Mouse (Mus musculus) forelimb bud, embryonic 11.5 days (tissue): ENCODE measurements around the gene Mgst3.

Experiments
- DNase-seq: peaks from one replicate; pipeline ENCODE4 v3.0.0-alpha.2; 2012; ENCODE audit warnings: low read depth, low spot score

Gene Mgst3

DNA sequence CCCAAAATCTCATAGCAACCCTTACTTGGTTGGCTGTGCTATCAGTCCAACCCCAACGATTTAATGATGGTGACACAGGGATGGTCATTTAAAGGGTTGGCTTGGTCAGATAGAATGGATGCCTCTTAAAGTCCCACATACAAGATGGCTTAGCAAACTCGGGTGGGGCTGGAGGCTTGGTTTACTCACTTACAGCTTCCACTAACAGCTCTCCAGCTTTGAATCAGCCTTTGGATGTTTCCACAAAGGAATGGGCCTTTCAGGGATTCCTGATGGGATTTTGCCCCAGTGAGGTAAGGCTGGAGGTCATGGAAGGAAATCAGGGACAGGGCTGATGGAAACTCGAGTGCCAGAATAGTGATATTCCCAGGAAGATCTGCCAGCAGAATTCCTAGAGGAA, 5.8 kb downstream of the Mgst3 start:
- DNase-seq = no peak

DNA sequence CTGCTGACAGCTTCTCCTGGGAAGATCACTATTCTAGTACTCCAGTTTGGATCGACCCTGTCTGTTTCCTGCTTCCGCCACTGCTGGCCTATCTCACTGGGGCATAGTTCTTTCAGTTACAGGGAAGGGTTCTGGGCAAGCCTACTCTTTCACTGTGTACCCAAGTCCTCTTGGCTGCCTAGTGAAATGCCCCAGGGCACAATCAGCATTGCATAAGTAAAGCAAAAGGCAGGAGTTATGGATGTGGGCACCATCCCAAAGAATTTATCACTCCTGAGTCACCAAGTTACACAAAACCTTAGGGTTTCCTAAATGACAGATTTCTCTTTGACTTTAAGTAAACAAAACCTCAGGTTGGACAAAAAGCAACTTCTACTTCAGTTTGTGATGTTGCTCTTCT, 6.3 kb downstream of the Mgst3 start:
- DNase-seq = no peak

DNA sequence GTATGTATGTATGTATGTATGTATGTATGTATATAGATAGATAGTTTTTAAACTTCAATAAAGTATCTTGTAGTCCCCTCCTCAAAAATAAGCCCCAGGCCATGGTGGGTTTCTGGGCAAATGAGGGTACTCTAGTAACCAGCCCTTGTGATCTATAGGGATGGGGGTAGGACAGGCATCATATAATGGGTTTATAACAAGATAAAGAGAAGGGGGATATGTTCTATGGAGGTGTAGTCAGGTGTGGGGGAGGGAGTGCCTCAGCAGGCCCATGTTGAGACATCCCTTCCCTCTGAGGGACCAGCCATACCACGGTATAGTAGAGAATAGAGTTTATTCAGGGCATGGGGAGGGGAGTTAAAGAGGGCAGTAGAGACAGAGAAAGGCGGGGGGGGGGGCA, 7.2 kb downstream of the Mgst3 start:
- no peak for DNase-seq

DNA sequence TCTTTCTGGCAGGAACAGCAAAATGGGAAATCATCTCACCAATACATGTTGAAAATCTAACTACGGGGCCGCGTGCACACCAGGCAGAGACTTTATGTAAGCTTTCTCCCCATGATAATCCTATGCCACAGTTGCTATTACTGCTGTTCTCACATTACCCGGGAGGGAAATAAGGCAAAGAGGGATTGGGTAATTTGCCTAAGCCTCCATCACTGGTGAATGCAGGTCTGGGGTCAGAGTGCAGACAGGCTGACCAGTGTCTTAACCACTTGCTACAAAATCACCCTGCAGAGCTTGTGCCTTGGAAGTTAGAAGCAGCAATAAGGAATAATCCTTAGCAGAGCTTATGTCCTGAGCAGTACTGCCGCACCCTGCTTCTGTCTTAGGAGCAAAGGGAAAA, 8.0 kb downstream of the Mgst3 start:
- DNase-seq = no peak

DNA sequence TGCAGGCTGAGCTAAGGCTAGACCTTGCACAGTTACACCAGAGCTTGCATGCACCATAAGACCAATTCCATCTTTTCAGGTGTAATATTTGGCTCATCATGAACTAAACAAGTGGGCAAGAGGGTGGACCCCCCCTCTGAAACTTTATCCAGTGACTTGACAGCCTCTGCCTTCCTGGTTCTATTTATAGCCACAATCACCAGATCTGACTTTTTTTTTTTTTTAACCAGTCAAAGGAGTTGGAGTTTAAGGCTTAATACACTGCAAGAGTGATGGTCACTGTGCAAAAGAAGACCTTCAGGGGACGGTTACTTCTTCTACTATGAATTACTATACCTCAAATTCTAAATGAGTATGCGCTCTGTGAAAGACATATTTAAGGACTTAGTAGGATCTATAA, 8.4 kb downstream of the Mgst3 start:
- no peak for DNase-seq

DNA sequence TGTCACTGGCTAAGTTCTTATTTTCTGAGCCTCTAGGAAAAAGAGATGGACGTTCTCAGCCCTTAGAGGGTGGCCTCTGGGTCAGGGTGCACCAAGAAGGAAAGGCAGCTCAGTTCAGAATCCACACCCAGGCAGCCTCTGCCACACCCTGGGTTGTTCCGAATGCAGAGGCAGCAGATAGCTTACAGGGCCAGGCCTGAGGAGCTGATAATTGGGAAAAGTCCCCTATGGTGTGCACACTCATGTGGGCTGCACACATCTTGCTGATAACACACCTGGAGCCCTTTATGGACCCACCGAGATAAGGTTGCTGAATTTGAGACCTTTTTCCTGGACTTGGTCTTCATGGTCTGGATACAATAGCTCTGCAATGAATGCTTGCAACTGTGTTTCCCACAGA, 9.5 kb downstream of the Mgst3 start:
- no peak for DNase-seq

DNA sequence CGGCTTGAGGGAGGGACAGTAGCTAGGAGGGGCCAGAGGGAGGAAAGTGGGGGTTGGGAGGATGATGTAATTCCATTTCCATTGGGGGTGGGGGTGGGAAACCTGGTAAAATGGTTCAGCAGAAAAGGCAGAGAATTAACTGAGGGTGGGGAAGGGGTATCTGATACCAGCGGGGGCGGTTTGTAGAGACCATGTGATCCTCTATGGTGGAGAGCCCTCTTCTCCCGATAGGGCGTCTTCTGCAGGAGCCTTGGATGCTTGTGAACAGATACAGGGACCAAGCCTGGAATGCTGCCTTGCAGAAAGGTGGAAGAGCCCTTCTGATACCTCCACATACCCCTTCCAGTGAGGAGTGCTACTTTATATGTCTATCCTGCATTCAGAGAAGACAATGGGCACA, 10.5 kb downstream of the Mgst3 start:
- DNase-seq = no peak

DNA sequence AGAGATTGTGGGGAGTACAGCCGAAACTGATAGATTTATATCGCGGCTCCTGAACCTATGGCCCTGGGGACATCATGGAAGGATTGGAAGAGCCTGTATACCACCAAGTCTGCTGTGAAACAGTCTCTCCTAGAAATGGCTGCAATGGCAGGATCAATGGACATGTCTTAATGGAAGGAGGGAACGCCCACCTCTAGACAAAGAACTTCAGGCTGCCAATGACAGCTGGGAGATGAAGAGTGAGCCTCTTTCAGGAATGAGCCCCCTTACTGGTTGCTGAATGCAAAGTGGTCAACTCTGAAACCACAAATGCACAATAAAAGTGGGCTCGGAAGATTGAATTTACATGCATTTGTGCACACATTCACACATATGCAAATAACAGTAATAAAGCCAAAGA, 10.9 kb downstream of the Mgst3 start:
- no peak for DNase-seq

DNA sequence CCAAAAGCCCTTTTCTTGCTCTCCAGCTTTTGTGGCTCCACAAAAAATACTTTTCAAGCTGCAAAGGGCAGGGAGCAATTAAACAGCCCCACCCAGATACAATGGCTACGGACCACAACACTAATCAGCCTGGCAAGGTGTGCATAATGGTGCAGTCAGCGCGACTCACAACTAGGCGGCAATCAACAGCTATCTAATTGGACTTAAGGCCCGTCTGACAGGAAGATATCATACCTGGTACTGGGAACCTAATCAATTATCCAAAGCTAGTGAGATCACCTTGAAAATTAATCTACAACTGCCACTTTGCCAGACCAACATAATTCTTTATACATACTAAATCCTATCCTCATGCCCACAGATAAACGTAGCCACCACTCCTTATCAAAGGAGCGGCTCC, 11.3 kb downstream of the Mgst3 start:
- no peak for DNase-seq

DNA sequence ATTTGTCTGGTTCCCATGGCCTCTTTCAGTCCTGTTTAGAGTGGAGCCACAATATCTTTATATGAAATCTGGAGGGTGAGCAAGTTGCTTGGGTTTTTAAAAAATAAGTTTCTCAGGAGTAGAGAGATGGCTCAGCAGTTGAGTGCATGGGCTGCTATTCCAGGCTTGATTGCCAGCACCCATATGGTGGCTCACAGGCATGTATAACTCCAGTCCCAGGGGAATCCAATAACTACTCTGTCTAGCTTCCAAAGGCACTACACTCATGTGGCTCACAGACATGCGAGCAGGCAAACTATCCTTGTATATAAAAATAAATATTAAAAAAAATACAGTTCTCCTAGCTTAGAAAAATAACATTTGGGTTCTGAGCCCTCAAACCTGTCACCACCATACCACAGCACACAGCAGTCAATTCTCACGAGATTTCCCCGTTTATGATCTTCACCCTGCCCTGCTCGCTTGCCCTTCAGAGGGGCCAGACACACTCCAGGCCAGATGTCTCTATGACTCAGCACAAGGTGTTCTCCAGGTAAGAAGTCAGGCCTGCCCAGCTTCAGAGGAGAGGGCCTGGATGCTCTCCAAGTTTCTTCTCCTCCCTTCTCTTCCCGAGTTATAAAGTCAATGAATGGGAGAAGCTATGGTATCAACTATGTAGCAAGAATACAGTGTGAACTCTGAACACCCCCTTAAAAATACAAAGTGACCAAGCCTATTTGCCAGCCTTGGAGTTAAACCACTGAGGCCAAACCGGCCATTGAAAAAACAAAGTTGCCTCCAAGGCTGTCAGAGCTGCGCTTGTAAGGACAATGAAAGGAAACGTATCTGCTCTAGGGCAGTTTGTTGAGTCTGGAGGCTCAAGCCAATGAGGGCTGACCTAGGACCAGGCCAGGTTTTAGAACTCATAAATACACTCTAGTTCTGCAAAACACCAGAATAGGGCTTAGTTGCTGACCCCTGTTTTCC, 12.3 kb downstream of the Mgst3 start:
- no peak for DNase-seq

DNA sequence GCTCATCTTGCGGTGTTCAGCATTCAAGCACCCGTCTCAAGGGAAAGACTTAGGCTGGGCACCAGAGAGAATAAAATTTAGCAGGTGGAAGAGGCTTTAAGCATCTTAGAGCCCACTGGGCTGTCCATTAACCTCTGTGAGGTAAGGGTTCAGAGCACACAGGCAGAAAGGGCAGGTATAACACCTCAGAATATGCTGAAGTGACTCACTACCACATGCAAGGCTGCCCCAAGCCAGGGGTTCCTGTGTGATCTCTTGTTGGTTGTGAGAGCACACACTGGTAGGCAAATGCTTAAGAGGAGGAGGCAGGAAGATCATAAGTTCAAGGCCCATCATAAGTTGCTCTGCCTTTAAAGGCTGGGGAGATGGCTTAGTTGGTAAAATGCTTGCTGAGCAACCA, 13.4 kb downstream of the Mgst3 start:
- DNase-seq = no peak

DNA sequence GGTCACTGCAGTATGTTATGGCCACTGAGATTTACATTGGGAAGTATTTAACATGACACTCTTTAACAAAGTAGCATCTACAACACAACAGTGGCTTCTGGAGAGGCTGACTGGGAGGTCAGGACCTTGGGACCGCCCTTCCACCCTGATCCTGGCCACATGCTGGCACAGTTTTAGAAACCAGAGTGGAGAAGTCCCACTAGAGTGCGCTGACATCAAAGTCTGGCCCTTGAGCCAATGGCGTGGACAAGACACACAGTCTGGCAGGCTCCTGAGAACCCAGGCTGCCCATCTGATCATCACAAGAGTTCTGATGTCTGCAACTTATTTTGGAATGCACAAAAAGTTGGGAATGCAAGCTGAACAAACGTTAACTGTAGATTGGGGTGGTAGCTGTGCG, 13.9 kb downstream of the Mgst3 start:
- no peak for DNase-seq

DNA sequence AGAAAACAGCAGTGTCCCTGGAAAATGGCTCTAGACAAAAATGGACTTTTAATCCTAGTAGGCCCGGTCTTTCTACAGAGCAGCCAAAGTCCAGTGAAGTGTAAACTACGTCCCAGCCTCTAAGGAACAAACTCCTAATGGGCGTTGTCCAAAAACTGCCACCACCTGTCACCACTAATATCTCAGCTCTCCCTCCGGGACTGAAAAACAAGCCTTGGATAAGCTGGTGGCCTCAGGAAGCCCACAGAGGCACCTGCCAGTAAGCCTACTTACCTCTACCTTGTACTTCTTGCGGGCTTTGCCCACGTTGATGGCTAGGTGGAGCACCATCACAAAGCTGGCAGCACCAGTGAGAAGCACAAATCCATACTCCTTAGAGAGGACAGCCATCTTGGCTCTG, 15.6 kb downstream of the Mgst3 start:
- DNase-seq = no peak

DNA sequence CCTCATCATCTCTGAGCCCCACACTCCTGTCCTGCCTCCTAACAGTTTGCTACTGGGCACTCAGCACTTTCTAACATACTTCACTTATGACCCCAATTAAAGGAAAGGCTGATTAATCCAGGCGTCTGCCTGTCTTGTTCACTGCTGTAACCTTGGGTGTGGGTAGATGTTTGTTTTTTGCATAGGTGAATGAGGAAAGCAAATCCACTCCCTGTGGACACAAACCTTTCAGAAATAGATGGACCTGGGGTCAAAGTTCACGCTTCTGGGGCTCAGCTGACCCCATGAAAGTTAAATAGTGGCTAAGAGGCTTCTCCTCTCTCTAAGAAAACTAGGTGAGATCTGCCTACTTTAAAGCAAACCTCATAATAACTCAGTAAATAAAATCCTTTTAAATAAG, 18.7 kb downstream of the Mgst3 start:
- no peak for DNase-seq

DNA sequence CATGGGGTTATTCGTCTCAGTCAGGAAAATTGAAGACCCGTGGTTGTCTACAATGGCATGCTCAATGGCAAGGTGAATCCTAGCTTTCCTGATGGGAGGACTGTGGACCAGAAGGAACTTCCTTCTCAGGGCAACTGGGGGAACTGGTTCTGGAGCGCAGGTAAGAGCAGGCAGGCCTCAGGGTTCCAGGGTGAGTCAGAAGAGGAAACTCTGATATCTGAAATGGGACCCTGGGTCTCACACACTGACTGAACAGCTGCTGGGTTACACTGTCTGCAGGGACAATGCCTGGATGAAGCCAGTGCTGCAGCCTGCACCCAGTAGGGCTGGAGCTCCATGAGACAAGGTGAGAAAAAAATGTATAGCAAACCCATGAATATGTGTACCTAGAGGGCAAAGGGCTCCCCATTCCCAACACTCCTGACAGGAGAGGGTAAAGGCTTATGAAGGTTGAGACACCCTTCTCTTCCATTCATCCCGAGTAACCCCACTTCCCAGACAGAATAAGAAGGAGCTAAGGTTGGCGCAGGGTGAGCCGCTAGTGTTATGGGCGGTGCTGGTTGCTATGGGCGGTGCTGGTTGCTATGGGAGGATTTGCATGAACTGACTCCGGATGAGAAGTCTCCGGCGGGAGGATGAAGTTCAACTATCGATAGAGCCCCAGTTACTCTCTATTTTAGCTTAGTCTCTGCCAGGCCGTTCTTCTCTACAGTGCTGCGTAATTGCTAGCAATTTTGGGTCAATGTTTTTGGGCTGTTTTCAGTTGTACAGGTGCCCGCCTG, 19.4 kb downstream of the Mgst3 start:
- peak; percentile 34 for DNase-seq

DNA sequence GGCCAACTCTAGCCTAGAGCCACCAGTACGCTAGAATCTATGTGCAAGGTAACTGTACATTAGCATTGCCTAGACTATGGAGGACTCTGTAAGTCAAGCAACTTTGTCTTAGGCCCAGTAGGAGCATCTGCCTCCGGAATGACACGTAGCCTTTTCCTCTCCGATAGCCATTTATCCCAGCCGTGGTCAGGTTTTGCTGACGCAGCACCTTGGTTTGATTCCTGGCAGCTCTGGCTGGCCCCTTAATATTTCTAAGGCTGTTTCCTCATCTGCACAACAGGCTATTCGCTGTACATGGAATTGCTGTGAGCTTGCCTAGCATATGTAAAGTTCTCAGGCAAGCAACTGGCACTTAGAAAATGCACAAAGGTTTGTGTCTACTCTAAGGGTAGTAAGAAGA, 20.9 kb downstream of the Mgst3 start:
- no peak for DNase-seq

DNA sequence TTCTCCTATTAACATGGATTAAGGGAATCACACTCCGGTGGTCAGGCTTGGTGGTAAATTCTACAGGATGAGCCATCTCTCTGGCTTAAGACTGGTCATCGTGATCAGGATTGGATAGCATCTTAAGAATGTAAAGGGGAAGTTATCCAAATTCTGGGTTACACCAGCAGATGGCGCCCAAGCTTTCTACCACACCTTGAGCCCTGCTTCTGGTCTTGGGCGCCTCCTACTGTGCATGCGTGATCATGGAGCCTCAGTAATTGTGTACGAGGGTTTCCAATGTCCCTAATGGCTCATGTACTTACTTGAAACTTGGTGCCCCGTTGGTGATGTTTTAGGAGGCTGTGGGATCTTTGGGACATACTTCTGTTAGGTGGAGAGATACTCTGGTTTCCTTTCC, 23.7 kb downstream of the Mgst3 start:
- peak; percentile 90 for DNase-seq

DNA sequence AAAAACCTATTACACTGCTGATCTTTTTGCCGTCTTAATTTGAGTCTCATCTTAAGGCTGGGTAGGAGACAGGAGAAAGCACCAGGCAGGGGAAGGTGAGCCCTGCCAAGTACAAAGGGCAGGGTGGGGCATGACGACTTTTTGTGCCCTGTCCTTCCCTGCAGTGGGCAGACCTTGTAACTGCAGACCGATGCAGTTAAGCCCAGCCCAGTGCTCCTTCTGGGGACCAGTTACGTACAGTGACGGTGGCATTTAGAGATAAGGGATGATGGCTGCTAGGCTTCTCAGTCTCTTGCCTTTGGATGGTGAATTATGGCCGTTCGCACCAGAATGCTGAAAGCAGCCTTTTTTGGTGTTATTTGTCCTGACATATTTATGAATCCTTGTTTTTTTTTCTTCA, 25.1 kb downstream of the Mgst3 start:
- no peak for DNase-seq

DNA sequence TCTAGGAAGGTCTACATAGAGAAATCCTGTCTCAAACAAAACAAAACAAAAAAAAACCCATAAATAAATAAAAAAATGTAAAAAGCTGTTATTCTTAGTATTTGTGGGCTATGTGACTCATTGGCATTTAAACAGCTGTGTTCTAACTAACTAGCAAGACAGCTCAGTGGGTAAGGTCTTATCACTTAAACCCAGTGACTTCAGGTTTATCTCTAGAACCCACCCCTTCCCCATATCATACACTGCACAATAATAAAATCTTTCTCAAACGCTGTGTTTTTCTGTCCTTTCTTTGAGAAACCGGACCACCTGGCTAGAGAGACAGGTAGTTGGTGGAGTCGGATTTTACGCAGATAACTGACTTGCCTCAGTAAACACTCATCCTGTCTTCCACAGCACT, 25.6 kb downstream of the Mgst3 start:
- DNase-seq = no peak

DNA sequence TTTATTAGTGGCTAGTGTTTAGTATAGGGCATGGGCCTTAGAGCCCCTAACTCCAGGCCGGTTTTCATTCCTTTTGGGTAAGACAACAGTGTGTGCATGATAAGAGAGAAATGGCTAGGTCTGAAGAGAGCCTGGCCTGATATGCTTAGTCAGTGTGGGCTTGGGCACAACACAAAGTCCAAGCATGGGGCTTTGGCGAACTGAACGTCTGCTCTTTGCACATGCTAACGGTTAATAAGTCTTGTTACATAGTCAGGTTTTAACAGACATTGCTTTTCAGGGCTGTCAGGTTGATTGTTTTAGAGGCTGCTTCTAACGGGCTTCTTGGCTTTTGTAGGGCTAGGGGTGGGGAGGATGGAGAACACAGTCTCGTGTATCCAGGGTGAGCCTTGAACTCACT, 27.0 kb downstream of the Mgst3 start:
- DNase-seq = no peak

DNA sequence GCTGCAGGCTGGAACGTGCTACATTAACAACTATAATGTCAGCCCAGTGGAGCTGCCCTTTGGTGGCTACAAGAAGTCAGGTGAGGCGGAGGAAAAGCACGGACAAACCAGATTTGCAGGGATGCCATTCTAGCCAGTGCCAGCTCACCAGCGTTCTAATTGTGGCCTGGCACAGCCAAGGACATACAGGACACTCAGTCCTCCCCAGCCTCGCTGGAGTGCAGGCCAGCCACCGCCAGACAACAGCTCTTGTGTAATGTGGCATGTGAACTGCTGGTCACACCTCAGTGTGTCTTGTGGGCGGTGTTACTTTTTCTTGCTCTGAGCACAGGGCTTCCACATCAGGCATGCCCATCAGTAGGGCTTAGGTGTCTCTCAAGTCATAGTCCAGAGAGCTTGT, 27.8 kb downstream of the Mgst3 start:
- no peak for DNase-seq

DNA sequence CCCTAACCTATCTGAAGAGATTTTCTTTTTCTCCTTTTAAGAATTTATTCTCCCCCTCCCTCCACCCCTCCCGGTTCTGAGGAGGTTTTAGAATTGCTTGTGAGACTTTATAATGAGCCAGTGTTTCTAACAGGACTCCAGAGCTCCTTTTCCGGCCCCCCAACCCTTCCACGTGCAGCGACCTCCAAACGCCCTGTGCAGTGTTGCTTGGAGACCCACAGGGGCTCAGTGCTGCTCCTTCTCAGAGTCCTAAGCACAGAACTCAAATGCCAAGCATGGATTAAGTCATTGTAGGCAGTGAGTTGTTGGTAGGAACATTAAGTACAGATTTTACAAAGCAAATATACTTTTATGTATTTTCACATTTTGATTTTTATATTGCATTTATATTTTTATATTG, 30.3 kb downstream of the Mgst3 start:
- no peak for DNase-seq

DNA sequence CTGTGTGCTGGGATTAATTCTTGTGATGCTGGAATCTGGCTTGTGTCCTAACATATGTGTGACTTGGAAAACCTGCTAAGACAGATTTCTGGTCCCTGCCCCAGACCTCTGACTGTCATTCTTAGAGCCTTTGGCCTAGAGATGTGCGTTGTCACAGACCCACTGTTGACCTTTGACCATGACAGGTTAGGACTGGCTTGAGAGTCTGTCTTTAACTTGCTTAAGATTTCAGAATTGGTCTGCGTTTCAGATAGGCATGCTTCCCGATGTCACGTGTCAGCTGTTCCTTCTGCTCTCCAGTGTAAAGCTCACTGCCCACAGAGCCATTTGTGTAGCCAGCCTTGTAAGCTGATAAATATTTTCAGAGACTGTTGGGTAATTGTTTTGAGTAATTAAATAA, 30.8 kb downstream of the Mgst3 start:
- no peak for DNase-seq
